Mouse (Mus musculus): ENCODE data around the gene Ints6. TPM values are rescaled to one million over a fixed set of nuclear protein-coding genes. Genes with fewer than 3 reads are reported as not detected.

The Ints6 gene
- polyA plus RNA-seq (2014; fragmentation: Illumina TruSeq; extraction: RNeasy Lipid Tissue Mini Kit (QIAGEN cat#74804); ENCODE audit: low read depth, low replicate concordance): 432 TPM

DNA sequence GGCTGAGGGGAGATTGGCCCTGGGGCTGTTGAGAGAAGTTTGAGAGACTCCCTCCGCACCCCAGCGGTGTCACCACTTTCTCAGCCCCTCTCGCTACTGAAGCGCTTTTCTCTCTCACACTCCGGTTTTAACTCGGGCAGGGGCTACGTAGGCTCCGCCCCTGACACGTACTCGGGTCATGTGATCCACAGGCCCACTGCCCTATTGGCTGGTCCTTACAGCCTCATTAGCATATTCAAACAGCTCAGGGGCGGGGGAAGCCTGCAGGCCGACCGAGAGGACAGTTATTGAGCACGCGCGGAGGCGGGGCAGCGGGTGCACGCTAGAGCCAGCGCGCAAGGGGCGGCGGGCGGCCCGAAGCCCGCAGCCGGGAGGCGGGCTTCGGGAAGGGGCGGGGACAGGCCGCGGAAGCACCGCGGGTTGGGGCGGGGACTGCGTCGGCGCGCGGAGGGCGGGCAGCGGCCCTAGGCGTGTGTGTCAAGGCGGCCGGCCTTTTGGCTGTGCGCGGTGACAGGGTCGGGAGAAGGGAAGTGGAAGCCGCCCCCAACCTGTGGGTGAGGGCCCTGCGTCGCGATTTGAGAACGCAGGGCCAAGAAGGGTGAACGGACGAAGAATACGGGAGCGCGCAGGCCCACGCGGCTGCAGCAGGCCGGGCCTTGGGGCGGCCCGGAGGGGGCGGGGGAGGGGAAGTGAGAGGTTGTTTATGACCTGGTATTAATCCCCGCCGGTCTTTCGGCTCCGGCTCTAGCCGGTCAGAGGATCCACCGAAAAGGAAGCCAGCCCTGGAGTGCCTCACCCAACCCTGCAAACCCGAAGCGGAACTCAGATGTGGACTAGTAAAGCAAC, at the start of gene Ints6:
Gene Ints6 (minus strand): TSS at position 134 of the 846 bp plus-strand sequence.

DNA sequence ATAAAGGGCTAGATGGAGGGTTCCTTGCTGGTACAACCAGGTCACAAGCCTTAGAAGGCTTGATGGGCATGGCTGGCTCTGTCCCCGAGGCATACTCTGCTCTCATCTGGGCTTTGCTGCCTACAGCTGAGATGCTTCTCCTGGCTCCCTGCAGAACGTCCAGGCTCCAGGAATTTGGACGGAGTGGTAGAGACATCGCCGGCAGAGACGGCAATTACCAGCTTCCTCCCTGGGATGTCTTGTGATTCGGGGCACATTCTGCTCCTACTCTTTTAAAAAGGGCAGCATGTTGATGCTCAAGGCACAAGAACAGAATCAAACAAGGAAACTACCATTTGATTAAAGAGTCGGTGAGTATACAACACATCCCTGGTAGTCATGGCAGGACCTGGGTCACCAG, 97.6 kb downstream of the Ints6 start, which contains the start of gene Serpine3:
Gene Serpine3 (plus strand): TSS at position 301 of the 400 bp plus-strand sequence.

Other genes with a start within 250 kb of the Ints6 start
- gene Fam124a, start 205.4 kb downstream of the Ints6 start, polyA plus RNA-seq (2014; fragmentation: Illumina TruSeq; extraction: RNeasy Lipid Tissue Mini Kit (QIAGEN cat#74804); ENCODE audit: low read depth, low replicate concordance): 1.4 TPM
- 1.6 TPM for gene Gm4131, start 194.2 kb downstream of the Ints6 start, polyA plus RNA-seq (2014; fragmentation: Illumina TruSeq; extraction: RNeasy Lipid Tissue Mini Kit (QIAGEN cat#74804); ENCODE audit: low read depth, low replicate concordance)
- gene Serpine3, start 97.5 kb downstream of the Ints6 start, polyA plus RNA-seq (2014; fragmentation: Illumina TruSeq; extraction: RNeasy Lipid Tissue Mini Kit (QIAGEN cat#74804); ENCODE audit: low read depth, low replicate concordance): not detected
- 8.0 TPM for gene Wdfy2, start 76.5 kb upstream of the Ints6 start, polyA plus RNA-seq (2014; fragmentation: Illumina TruSeq; extraction: RNeasy Lipid Tissue Mini Kit (QIAGEN cat#74804); ENCODE audit: low read depth, low replicate concordance)
- gene Defb48, start 223.3 kb upstream of the Ints6 start, polyA plus RNA-seq (2014; fragmentation: Illumina TruSeq; extraction: RNeasy Lipid Tissue Mini Kit (QIAGEN cat#74804); ENCODE audit: low read depth, low replicate concordance): not detected
- gene Defb47, start 236.9 kb upstream of the Ints6 start, polyA plus RNA-seq (2014; fragmentation: Illumina TruSeq; extraction: RNeasy Lipid Tissue Mini Kit (QIAGEN cat#74804); ENCODE audit: low read depth, low replicate concordance): not detected